Mouse (Mus musculus): ENCODE data around the gene G3bp1.

- no peak for TF ChIP-seq CTCF (IDR thresholded peaks at IDR 0.05)
- TF ChIP-seq POLR2A (IDR thresholded peaks at IDR 0.05; ENCODE audit: insufficient read depth, low read depth, low read length), result no peak
- TF ChIP-seq EP300 (IDR thresholded peaks at IDR 0.05; ENCODE audit: insufficient read depth, low read depth, low read length), result no peak
Observed at GRCm38 (mm10) chr11:55459850-55460558, 9.5 kb upstream of the G3bp1 start.
